Mouse (Mus musculus): ENCODE data around the gene Rnf149.

DNA sequence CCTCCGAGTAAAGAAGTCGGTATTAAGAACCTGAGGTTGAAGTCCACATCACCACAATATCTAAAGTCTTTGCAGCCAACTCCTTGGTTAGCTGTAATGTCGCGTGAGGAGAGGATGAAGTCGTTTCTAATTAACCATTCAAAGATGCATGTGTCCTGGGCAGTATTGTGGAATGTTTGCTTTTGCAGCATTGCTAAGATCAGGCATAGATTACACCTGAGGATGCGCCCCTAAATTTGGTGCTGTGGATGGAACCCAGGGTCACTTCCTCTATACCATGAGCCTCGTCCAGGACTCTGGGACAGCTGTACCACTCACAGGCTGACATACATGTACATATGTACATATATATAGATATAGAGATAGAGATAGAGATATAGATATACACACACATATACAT, 40.5 kb downstream of the Rnf149 start:
- no peak for TF ChIP-seq CTCF (IDR thresholded peaks at IDR 0.05; ENCODE audit: low read depth, low read length)
- no peak for TF ChIP-seq POLR2A (IDR thresholded peaks at IDR 0.05; ENCODE audit: insufficient read depth, low read length)
